Mouse (Mus musculus) gastrocnemius, postnatal 25 days (tissue): ENCODE measurements around the gene Prr36. TPM values are rescaled to one million over a fixed set of nuclear protein-coding genes. Genes with fewer than 3 reads are reported as not detected.

Experiments
- DNase-seq: peaks from one replicate; pipeline ENCODE4 v3.0.0; 2022
- total RNA-seq, 2 experiments: library from RNA; stranded (reverse); gene quantifications; 1 replicate in 1 of 2; 2 replicates in 1 of 2; pipeline ENCODE4 v1.2.3; 2021

Prr36 gene
- total RNA-seq, 2 experiments from 2014 or later: 0.05 TPM; not detected in 1

DNA sequence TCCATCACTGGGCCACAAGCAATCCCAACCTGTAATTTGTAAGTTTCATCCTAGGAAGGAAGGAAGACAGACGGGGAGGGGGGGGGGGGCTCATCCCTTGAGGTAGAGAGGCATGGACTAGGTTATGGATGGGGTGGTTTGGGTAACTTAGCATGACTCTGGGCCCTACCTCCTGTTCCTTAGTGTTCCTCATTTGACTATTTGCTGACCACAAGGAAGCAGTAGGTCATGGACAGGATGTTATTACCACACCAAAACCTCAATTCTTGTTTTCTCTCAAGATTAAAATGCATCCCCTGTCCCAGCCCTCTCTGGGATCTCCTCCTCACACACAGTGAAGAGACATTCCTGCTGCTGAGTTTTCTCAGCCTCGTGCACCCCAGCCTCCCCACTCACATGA, 15.9 kb downstream of the Prr36 start:
- DNase-seq: no peak

DNA sequence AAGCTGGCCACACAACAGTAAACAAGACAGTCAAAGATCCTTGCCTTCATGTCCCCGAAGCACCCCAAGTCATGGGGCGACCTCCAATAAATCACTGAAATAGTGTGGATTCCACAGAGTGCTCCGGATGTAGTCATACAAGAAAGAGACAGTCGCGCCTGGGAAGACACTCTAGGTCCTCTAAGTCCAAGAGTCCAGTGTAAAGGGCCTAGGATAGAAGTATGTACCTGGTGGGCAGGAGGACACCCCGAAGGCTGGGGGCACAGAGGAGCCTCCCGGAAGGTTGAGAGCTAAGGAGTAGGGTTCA, 23.7 kb downstream of the Prr36 start:
- no peak for DNase-seq

DNA sequence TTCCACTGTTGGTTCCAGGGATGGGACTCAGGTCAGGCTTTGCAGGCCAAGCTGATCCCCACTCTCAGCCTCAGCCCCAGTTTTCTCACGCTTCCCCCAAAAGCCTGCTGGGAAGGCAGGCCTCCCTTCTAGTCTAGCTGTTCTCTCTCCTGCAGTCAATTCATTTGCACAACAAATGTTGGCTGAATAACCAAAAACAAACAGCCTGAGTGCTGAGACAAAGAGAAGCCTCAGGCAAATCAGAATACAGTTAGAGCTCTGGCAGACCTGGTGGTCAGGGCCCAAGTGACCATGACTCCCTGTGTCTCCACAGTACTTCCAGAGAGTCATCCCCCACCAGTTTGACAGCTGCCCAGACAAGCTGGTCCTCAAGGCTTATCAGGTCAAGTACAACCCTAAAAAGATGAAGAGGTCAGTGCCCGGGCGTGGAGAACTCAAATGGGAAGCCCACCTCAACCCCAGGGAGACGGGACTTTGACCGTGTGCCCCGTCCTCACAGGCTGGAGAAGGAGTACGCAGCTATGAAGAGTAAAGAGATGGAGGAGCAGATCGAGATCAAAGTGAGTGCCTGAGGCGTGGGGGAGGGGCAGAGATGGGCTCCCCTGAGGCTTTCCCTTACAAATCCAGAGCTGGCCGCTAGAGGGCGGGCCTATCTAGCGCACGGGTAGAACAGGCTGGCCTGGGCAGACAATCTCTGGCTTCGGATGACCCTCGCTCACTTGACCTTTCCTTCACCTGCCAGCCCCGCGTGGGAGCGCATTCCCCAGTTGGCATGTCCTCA, 24.3 kb downstream of the Prr36 start:
- DNase-seq: peak; percentile 74

DNA sequence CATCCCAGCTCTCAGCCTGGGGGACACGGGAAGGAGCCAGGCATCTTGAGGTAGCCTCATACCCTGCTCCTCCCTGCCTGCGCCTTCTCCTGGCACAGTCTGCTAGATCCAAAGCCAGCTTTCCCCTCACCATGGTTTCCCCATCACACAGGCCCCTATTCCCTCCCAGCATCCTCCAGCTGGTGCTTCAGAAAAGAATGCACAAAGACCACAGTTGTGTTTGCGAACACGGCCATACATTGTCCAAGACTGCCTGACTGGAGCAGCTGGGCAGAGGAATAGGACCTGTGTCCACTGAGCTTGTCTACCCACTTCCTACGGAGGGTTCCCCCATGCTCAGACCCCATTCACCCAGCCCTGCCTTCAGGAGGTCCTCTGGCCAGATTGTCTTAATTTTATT, 25.0 kb downstream of the Prr36 start:
- no peak for DNase-seq

DNA sequence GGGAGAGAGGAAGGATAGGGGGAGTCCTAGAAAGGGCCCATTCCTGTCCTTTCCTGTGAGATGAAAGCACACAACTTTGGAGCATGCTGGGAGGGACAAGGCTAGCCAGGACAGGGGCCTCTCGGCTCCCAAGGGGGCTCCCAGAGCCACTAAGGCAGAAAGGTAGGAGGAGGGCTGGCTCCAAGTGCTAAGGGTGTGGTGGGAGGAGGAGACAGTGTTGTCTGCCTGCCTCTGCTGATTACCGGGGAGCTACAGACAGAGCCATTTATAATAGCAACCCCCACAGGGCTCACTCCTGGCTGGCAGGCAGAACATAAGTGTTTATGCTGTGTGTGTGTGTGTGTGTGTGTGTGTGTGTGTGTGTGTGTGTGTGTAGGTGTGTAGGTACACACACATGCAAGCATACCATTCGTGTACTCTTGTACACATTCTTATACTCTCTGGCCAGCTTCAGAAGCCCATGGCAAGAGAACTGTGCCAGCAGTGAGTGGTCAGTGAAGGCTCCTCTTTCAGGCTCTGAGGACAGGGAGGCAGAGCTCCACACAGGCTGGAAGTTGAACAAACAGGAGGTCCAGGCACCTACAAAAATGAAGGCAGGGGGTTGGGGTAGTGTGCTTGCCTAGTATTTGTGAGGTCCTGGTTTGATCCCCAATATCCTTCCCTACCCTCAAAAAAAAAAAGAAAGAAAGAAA, 28.1 kb downstream of the Prr36 start:
- DNase-seq: no peak

DNA sequence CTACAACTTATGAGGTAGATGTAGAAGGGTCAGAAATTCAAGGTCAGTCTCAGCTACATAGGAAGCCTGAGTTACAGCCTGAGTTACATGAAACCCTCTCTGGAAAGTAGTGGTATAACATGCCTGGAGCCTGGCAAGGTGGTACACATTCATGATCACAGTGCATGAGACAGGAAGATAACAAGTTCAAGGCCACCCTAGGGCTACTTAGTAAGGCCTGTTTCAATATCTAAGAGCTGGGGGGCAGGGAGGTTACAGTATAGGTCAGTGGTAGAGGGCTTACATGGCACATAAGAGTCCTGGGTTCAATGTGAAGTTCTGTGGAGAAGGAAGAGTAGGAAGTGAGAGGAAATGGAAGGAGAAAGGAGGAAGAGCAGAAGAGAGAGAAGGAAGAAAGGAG, 28.7 kb downstream of the Prr36 start:
- no peak for DNase-seq

DNA sequence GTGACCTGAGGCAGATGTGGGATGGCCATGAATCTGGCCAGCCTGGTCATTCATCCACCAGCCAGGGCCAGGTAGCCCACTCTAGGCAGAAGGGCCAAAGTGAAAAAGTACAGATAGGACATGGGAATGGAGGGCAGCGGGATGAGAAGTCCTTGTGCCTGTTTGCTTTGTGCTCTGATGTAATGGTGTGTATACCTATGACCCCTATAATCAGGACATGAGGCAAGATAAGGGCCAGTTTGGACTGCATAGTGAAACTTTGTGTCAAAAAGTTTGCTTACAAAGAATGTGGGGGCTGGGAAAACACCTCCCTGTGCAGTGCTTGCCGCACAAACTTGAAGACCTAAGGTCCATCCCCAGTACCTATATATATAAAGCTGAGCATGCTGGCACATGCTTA, 31.1 kb downstream of the Prr36 start:
- no peak for DNase-seq

DNA sequence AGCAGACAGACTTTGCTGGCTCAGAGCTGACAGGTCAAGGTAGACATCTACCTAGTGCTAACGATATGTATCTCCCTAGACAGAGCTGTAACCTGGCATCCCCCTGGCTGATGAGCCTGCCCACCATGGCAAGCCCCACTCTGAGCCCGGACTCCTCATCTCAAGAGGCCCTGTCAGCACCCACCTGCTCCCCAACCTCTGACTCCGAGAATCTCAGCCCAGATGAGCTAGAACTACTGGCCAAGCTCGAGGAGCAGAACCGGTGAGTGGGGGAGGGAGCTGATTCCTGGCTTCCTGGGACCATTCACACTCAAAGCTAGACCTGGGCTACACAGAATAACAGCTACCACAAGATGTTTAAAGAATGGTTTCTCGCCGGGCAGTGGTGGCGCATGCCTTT, 33.9 kb downstream of the Prr36 start:
- no peak for DNase-seq

DNA sequence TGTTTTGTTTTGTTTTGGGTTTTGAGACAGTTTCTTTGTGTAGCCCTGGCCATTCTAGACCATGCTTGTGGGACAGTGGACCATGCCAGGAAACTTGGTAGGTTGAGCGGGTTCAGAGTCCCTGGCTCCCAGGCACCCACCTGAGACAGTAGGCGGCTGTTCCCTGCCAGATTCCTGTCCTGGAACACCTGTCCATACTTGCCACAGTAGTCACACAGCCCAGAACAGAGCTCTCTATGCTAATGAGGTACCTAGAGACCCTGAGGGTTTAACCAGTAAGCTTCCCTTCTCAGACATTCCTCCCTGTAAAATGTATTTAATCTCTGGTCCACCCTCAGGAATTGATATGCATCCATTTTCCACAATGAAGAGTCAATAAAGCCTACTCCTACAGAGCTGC, 43.2 kb downstream of the Prr36 start:
- no peak for DNase-seq

DNA sequence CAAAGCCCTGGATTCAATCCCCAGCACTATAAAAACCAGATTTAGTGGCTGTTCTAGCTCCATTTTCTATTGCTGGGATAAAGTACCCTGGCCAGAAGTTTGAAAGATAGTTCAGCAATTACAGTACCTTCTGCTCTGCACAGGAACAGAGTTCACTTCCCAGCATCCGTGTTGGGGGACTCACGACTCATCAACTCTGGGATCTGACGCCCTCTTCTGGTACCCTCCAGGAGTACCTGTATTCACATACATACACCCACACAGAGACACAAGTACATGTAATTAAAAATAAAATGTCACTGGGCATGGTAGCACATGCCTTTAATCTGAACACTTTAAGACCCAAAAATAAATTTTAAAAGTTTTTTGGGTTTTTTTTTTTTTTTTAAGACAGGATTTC, 44.8 kb downstream of the Prr36 start:
- DNase-seq: no peak

DNA sequence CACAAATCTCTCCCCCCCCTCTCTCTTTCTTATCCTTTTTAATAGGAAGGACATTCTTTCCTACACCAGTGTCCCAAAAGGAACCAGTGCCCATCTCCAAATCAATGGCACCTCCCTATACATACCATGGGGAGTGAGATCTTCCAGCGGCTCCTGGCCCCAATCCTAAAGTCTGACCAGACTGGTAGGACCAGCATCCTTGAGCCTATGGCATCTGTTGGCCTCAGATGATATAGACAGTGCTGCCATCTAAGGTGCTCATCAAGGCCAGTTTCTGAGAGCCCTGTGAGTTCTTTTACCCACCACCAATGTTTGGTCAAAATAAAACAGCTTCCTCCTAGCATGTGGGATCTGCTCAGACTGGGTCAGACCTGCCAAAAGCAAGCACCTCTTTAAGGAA, 49.3 kb downstream of the Prr36 start:
- DNase-seq: no peak

DNA sequence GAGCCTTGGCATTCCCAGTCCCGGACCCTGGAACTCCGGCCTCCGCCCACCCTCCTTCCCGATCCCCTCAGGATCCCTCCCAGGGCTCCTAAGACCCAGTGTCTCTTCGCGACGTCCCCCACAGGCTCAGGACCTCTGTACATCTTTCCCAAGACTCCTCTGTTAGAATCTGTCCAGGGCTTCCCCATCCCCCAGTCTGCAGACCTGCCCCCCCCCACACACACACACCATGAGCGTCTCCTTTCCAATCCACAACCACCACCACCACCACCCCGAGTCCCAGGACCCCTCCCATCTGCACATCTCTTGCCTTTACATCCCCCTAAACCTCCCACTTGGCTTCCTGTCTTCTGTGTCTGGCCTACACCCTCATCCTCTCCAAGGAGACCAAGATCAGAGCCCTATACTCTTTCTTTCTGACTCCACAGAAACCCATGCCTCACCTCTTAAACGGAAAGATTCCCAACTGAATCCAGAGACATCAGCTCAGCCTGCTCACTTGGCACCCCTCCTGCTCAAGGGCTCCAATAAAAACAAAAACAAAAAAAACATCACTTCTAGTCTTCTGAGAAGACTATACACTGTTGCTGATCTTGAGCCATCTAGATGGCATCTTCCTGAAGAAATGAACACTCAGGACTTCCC, 50.3 kb downstream of the Prr36 start:
- DNase-seq: no peak

DNA sequence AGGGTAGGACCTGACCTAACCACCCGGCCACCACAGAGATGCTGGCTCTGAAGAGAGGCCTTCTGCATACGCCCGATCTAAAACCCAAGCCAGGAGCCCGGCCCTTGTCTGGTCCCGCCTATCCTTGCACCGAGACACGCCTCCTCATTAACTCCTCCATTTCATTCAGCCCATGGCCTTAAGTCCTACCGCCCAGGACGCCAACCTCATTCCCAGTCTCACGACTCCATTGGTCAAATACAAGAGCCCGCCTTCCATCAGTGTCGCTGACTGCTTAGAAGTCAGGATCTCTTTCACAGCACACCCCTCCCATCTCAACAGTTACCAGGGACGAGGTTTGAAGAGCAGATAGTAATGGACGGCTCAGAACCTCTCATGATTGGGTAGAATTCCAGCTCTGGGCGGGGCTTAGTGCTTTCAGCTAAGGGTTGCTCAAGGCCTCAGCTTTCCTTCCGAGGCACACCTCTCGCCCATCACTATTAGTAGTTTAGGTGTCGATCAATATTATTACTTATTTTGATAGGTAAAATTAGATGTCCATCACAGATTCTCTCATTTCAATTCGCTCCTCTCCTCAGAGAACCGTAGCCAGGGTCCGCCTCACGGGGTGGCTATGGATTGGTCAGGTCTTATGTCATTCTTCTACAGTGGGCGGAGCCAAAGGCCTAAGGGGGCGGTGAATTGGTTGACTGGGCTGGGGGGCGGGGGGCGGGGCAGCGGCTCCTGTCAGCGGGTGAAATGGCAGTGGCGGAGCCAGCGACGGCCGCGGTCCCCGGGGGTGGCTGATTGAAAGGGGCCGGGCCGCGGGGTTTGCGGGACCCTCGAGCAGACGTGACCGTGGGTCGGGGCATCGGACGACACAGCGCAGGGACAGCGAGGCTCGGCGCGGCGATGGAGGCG, 51.2 kb downstream of the Prr36 start, which contains the start of gene Evi5l:
TSS of gene Evi5l (plus strand) at position 716 of the 900 bp plus-strand sequence.
- DNase-seq: peak; percentile 99

DNA sequence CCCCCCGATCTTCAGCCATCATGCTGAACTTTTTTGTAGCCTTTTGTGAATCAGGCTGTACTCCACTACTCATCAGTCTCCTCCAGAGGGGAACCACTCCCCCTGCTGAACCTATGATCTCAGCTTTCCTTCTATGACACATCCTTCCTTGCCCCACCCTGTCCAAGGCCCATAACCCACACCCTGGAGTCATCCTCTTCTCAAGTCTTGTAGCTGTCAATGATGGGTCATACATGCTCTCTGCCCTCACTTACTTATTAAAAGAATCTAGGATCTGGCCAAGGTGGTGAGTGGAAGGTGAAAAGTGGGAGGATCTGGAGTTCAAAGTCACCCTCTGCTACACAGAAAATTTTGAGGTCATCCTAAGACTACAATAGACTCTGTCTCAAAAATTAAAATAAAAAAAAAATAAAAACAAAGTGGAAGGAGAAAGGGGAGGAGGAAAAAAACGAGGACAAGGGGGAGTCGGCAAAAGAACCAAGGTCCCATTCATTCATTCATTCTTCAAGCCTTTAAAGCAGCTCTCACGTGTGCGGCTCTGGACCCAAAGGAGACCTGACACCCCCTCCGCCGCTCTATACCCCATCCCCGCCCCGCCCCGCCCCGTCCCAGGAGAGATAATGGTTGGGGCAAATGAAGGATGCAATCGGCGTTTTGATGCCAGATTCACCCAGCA, 51.9 kb downstream of the Prr36 start:
- no peak for DNase-seq

DNA sequence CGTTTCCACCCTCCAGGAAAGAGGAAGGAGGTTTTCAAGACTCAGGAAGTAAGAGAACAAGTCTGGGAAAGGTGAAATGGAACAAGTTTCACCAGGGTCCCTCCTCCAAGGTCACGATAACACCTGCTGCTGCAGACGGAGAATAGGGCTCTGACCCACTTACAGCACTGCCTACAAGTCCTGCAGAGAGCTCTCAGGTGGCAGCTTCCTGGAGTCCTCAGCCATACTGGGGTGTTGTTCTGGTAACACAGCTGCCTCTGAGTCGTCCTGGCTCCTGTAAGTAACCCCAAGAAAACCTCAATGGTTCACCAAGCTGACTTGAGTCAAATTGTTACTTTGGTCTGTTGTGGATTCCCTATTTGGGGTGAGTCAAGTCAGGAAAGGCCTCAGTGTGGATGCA, 54.5 kb downstream of the Prr36 start:
- no peak for DNase-seq

Other genes with a start within 250 kb of the Prr36 start
- gene Cd209f, start 111.6 kb downstream of the Prr36 start, total RNA-seq: 1 to 10 TPM; 1.1 to 3.6 TPM
- 1 to 10 TPM in 1 of 2 experiments, under 1 TPM in 1; 0.26 to 1.3 TPM for gene Cd209g, start 83.4 kb downstream of the Prr36 start, total RNA-seq
- 10 to 100 TPM; 14.7 to 15.5 TPM for gene Evi5l, start 50.9 kb downstream of the Prr36 start, total RNA-seq
- gene Lrrc8e, start 9.4 kb upstream of the Prr36 start, total RNA-seq: under 1 TPM in 1 of 2 experiments, not detected in 1; 0.08 TPM
- gene Map2k7, start 21.3 kb upstream of the Prr36 start, total RNA-seq: 10 to 100 TPM; 75.9 to 79.6 TPM
- under 1 TPM in 1 of 2 experiments, not detected in 1; 0.16 TPM for gene Gm49320, start 21.4 kb upstream of the Prr36 start, total RNA-seq
- 1 to 10 TPM; 1.5 to 1.8 TPM for gene Tgfbr3l, start 30.8 kb upstream of the Prr36 start, total RNA-seq
- 1 to 10 TPM; 8.4 to 9.5 TPM for gene Snapc2, start 35.6 kb upstream of the Prr36 start, total RNA-seq
- gene Ctxn1, start 41.8 kb upstream of the Prr36 start, total RNA-seq: under 1 TPM; 0.61 to 0.96 TPM
- gene Timm44, start 58.5 kb upstream of the Prr36 start, total RNA-seq: 10 to 100 TPM; 76.2 to 77.4 TPM
- gene Ccl25, start 107.8 kb upstream of the Prr36 start, total RNA-seq: 10 to 100 TPM; 10.8 to 12.1 TPM
- 10 to 100 TPM; 37.2 to 38.5 TPM for gene Elavl1, start 108.0 kb upstream of the Prr36 start, total RNA-seq